Mouse (Mus musculus): ENCODE measurements around the gene Clasp2.

- TF ChIP-seq CTCF (IDR thresholded peaks at IDR 0.05; ENCODE audit: insufficient read depth, low read length), result no peak
- TF ChIP-seq POLR2A (IDR thresholded peaks at IDR 0.05; ENCODE audit: borderline replicate concordance, extremely low read depth, low read depth, low read length), result no peak
Observed at GRCm38 (mm10) chr9:113813086-113813485, 71.8 kb downstream of the Clasp2 start.
